In the genomic region with DNA sequence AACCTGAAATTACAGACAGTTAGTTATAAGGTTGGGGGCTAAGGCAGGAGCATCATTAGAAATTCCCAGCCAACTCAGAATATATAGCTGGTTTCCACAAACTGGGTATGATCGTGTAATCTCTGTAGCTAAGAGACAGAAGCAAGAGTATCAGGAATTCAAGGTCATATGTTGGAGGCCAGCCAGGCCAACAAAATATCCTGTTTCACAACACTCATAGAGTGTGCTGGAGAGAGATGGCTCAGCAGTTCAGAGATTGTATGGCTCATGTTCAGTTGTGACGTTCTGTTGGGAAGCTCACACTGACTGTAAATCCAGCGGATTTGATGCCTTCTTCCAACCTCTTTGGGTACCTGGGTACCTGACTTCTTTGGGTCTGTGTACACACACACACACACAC, we compare ENCODE assay signal across 1 mouse cellular context.
TF ChIP-seq lines count a peak whose summit lies in the region.

No protein-coding gene starts in this region.

TF ChIP-seq in MEL, 35 proteins besides CTCF, POLR2A, EP300 and RAD21:
- no peak for TF ChIP-seq E2F4 (IDR thresholded peaks at IDR 0.05; ENCODE audit: borderline replicate concordance, low read depth, low read length)
- no peak for TF ChIP-seq RCOR1 (IDR thresholded peaks at IDR 0.05; ENCODE audit: low read depth, low read length)
- TF ChIP-seq SMC3 (IDR thresholded peaks at IDR 0.05; ENCODE audit: low read depth, low read length) = no peak
- no peak for TF ChIP-seq MXI1 (IDR thresholded peaks at IDR 0.05; ENCODE audit: low read depth, low read length)
- no peak for TF ChIP-seq SIN3A (IDR thresholded peaks at IDR 0.05; ENCODE audit: low read length)
- TF ChIP-seq USF2 (IDR thresholded peaks at IDR 0.05; ENCODE audit: borderline replicate concordance in 1 of 2, insufficient read depth in 1 of 2, low read depth in 1 of 2, low read length in 2 of 2) = no peak
- TF ChIP-seq MAX (IDR thresholded peaks at IDR 0.05; ENCODE audit: low read length) = no peak
- no peak for TF ChIP-seq POLR2AphosphoS2 (IDR thresholded peaks at IDR 0.05; ENCODE audit: low read length)
